Mouse (Mus musculus) heart, embryonic 10.5 days (tissue): ENCODE results near the gene Olfr1395. TPM values are rescaled to one million over a fixed set of nuclear protein-coding genes. Genes with fewer than 3 reads are reported as not detected.
A peak's percentile ranks its signal among the peaks of the same experiment; 100 is the strongest.

ENCODE experiments used
- DNase-seq: peaks from one replicate; pipeline ENCODE4 v3.0.0-alpha.2; 2017; ENCODE audit warnings: low spot score
- H3K27ac ChIP-seq: fragments of 300-500 bp; sonication (generic); 2 replicates; pipeline ENCODE4 v1.5.1; 2016; ENCODE audit warnings: mild to moderate bottlenecking
- H3K27me3 ChIP-seq: fragments of 300-500 bp; sonication (generic); 2 replicates; pipeline ENCODE4 v1.6.1; 2016; ENCODE audit warnings: mild to moderate bottlenecking; ENCODE audit not compliant: poor library complexity, insufficient read depth, severe bottlenecking
- H3K36me3 ChIP-seq: fragments of 300-500 bp; sonication (generic); 2 replicates; pipeline ENCODE4 v1.6.1; 2016; ENCODE audit warnings: mild to moderate bottlenecking, moderate library complexity
- H3K4me1 ChIP-seq: fragments of 300-500 bp; sonication (generic); 2 replicates; pipeline ENCODE4 v1.6.1; 2016; ENCODE audit warnings: mild to moderate bottlenecking
- H3K4me3 ChIP-seq: fragments of 300-500 bp; sonication (generic); 2 replicates; pipeline ENCODE4 v1.5.1; 2016; ENCODE audit warnings: mild to moderate bottlenecking, moderate library complexity
- H3K9me3 ChIP-seq: fragments of 300-500 bp; sonication (generic); 2 replicates; pipeline ENCODE4 v1.6.1; 2016; ENCODE audit warnings: mild to moderate bottlenecking, moderate library complexity
- WGBS: fragments of 180-500 bp; shearing (Covaris S2); methylation state at CpG from one replicate; pipeline ENCODE4 v1.1.7; 2016; 5-methylcytosine and 5-hydroxymethylcytosine counted together
- polyA plus RNA-seq: library from polyadenylated mRNA; unstranded; fragments of >200 nt; fragmentation: Nextera tagmentation; extraction: Ambion mirVana; gene quantifications from 2 replicates; pipeline ENCODE4 v1.2.1, GENCODE M21; 2016

The Olfr1395 gene
- not detected in 2 replicates for polyA plus RNA-seq

DNA sequence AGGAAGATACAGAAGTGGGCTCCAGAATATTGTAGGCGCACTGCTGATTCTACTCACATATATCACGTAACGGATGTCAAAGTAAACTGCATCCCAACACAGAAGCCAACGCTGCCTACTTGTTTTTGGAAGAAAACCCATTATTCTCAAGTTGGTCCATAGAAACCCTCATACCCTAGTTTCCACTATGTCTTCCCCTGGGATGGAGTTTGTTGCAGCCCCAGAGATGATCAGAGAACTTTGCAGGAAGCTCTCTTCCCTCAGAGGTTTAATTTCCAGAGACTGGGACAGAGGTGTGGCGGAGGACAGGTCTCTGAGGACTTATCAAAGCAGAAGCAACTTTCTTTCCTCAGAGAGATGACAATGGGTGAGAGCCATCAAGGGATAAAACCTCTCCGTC lies at the start of gene Olfr1395:
Gene Olfr1395 (plus strand): TSS at position 301 of the 400 bp plus-strand sequence.
- DNase-seq, result no peak
- H3K36me3 ChIP-seq, result no peaks in the 10 kb centered on the region
- H3K27me3 ChIP-seq, result no peaks in the 10 kb centered on the region
- no peak within 1 kb of the TSS for H3K4me3 ChIP-seq
- H3K9me3 ChIP-seq, result no peaks in the 10 kb centered on the region
- no peaks in the 10 kb centered on the region for H3K4me1 ChIP-seq
- WGBS, result 88% methylated on average over 6 of the region's 6 CpGs
- H3K27ac ChIP-seq, result no peak within 1 kb of the TSS

DNA sequence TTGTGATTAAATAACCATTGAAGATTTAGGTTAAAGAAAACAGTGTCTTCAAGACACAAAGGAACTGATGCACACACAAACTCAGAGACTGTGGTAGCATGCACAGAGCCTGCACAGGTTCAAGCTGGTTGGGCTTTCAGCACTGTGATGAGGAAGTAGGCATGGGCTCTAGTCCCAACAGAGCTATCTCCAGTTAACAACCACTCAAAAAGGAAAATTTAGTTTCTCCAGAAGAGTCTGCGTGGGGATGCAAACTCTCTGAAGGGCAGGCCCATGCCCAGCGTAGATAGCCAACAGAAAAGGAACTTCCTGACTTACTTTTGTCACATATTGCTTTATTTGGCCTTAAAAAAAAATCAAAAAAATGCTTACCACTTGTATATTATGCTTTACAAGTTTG lies 49.3 kb upstream of the Olfr1395 start:
- no peaks in the 10 kb centered on the region for H3K9me3 ChIP-seq
- WGBS, result 77% methylated on average over 2 of the region's 2 CpGs

DNA sequence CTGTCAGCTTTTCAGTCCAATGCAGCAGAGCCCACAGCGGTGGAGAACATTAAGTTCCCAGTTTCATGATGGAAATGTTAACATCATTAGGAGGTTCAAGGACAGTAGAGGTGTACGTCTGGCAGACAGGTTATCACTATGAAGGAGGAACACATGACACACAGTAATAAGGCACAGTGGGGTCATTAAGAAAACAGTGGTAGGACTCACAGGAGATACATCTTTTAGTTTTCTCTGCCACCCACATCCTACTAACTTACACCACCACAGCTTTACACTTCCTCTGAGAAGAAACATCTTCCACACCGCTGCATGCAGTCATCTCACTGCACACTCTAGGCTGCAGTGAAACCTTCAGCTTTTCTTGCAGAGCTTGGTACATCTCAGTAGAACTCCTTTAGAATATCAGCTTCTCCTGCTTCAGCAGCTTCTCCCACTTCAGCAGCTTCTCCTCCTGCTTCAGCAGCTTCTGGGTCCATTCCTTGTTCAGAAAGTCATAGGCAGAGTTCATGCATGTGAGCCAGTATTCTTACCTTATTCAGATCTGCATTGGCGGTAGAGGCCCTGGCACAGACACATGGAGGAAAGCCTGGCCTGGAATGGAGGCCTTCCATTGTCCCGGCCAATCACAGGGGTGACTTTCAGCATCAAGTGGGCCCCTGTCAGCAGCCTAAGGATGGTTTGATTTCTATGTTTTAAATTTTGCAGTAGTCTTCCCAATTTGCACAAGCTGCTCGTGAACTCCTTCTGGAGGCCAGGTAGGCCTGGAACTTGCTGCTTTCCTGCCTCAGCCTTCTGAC lies 48.0 kb upstream of the Olfr1395 start:
- Histone ChIP-seq H3K36me3 (no peaks in the 10 kb centered on the region), H3K4me3 (no peak overlapping the region), H3K27me3 (no peaks in the 10 kb centered on the region), H3K4me1 (no peaks in the 10 kb centered on the region), H3K9me3 (no peaks in the 10 kb centered on the region), H3K27ac (no peak overlapping the region)
- 80% methylated on average over 6 of the region's 6 CpGs for WGBS
- no peak for DNase-seq

More for the DNA sequence above, 49.3 kb upstream of the Olfr1395 start:
- Histone ChIP-seq H3K4me3 (no peak overlapping the region), H3K27ac (no peak overlapping the region), H3K4me1 (peaks cover 8% of the 10 kb centered on the region), H3K27me3 (no peaks in the 10 kb centered on the region), H3K36me3 (no peaks in the 10 kb centered on the region)
- DNase-seq, result no peak

DNA sequence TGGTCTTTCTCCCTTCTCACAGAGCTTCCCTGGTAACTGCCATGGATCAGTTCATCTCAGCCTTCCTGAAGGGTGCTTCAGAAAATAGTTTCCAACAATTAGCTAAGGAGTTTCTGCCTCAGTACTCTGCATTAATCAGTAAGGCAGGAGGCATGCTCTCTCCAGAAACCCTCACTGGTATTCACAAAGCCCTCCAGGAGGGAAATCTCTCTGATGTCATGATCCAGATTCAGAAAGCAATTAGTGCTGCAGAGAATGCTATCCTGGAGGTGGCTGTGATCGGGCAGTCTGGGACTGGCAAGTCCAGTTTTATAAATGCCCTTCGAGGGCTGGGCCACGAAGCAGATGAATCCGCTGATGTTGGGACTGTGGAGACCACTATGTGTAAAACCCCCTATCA lies 46.7 kb upstream of the Olfr1395 start:
- Histone ChIP-seq H3K4me3 (no peak overlapping the region), H3K36me3 (no peaks in the 10 kb centered on the region), H3K9me3 (no peaks in the 10 kb centered on the region), H3K27me3 (no peaks in the 10 kb centered on the region), H3K27ac (no peak overlapping the region), H3K4me1 (no peaks in the 10 kb centered on the region)
- WGBS, result 80% methylated on average over 4 of the region's 4 CpGs
- DNase-seq, result peak; percentile 47

DNA sequence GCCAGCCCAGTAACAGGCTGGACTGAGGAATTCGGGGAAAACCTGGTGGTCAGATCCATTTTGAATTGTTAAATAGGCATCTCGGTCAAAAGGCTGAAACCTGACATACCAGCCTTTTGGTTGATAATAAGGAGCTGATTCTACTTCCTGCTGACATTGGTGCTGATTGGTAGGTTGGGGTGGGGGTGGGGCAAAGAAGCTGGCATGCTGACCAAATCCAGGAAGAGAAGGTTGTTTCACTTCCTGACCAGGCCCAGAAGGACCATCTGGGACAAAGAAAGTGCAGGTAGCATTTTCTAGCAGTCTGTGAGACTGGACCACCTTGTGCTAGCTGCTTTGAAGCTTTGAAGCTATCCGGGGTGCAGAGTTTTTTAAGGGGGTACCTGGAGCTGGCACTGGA lies 41.7 kb upstream of the Olfr1395 start:
- no peak overlapping the region for H3K27ac ChIP-seq
- WGBS, result 78% methylated on average over 3 of the region's 3 CpGs
- no peaks in the 10 kb centered on the region for H3K9me3 ChIP-seq
- H3K4me1 ChIP-seq, result 0 out of 2 replicates have a peak, but pooled peaks cover 5% of the 10 kb centered on the region
- no peaks in the 10 kb centered on the region for H3K27me3 ChIP-seq
- no peak overlapping the region for H3K4me3 ChIP-seq
- H3K36me3 ChIP-seq, result no peaks in the 10 kb centered on the region
- DNase-seq, result no peak

DNA sequence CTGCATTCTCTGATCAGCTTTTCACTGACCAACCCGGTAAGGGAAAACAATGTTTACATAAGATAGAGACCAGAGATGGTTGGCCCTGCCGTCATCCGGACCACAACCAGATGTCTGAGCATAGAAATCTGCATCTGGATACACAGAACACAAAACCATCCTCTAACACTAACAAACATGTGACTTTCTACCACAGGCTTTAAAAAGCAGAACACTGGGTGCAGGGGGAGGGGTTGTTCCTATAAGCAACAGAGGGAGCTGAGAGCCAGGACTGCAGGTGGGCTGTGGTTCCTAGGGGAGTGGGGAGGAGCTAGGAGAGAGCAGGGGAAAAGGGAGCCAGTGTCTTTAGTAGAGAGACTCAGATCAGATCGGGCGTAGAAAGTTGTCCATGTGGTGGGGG lies 40.6 kb upstream of the Olfr1395 start:
- DNase-seq, result no peak
- Histone ChIP-seq H3K36me3 (no peaks in the 10 kb centered on the region), H3K27ac (no peak overlapping the region), H3K4me3 (no peak overlapping the region), H3K27me3 (no peaks in the 10 kb centered on the region), H3K4me1 (0 out of 2 replicates have a peak, but pooled peaks cover 5% of the 10 kb centered on the region), H3K9me3 (no peaks in the 10 kb centered on the region)
- 33% methylated on average over 5 of the region's 5 CpGs for WGBS

DNA sequence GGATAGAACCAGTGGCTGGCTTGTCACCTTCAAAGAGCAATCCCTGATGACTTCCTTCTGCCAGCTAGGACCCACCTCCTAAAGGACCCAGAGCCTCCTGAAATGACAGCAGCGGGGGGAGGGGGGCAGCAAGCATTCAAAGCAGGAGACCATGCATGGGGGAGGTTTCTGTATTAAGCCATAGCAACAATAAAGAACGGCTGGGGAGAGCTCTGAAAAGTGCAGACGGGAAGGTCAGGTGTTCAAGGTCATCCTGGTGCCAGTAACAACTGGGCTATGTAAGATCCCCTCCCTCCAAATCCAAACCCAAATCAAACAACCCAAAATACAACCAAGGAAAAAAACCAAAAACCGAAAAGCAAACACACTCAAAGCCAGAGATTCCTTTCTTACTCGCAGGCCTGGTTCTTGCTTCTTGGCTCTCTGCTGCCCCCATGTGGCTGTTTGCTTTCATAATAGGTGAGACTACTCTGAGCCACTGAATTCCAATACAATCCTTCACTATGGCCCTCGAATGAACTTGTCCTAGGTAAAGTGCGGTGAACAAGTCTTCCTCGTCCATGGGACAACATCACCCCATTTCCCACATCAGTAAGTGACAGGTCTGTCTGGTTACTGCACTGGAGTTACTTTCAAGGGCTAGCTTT lies 38.9 kb upstream of the Olfr1395 start:
- H3K9me3 ChIP-seq, result no peaks in the 10 kb centered on the region
- DNase-seq, result peak; percentile 86
- H3K4me1 ChIP-seq, result 0 out of 2 replicates have a peak, but pooled peaks cover 5% of the 10 kb centered on the region
- no peak overlapping the region for H3K4me3 ChIP-seq
- no peaks in the 10 kb centered on the region for H3K36me3 ChIP-seq
- H3K27ac ChIP-seq, result no peak overlapping the region
- no peaks in the 10 kb centered on the region for H3K27me3 ChIP-seq
- WGBS, result 18% methylated on average over 8 of the region's 8 CpGs

DNA sequence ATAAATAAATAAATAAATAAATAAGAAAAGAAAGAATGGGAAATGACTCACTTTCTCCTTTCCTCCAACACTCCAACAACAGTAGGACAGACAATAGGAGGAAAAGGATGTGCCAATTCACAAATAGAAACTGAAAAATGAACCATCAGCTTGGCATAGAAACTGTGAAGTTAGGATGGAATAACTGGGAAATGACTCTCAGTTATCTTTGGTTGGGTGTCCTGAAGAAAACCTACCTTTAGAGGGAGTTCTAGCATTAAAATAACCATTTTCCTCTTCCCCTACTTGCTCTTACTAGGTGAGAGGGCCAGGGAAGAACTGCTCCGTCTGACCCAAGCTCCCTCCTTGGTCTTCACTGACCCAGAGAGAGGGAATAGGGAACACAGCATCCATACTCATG lies 36.3 kb upstream of the Olfr1395 start:
- Histone ChIP-seq H3K4me1 (0 out of 2 replicates have a peak, but pooled peaks cover 5% of the 10 kb centered on the region), H3K27ac (no peak overlapping the region), H3K36me3 (no peaks in the 10 kb centered on the region), H3K9me3 (no peaks in the 10 kb centered on the region), H3K27me3 (no peaks in the 10 kb centered on the region), H3K4me3 (no peak overlapping the region)
- peak; percentile 36 for DNase-seq
- WGBS, result 77% methylated on average over 1 of the region's 1 CpGs

DNA sequence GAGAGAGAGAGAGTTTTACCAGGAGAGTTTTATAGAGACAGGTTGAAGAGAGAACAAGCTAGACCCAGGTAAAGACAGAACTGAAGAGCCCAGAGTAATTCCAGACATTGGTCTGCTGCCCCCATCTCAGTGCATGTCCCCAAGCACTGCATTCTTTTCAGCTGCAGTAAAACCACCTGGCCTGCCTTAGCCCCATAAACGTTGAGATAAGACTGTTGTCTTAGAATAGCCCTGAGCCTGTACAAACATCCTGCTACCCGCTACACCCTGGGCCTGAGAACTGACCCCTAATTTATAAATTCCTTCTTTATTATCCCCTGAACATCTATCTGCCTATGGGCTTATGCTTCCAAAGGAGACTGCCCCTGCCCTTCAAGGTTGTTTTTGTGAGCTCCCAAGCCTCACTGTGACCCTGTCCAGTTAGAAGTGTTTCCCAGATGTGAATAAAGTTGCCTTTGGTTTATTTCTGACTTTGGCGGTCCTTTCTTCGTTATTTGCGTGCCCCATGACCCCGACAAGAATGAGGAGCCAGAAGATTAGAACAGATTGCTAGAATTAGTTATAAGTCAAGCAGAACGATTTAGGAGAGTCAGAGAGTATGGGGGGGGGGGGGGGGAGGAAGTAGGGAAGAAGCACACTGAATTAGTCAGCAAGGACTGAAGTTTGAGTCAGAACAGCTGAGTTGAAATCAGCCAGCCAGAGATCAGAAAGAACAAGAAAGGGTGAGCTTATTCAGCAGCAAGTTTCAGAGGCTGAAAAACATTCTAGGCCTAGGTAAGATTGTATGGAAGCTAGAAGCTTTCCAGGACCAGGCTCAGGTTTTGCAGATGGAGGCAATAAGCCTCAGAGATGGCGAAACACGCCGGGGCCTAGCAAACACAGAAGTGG lies 34.2 kb upstream of the Olfr1395 start:
- WGBS, result 68% methylated on average over 10 of the region's 10 CpGs

DNA sequence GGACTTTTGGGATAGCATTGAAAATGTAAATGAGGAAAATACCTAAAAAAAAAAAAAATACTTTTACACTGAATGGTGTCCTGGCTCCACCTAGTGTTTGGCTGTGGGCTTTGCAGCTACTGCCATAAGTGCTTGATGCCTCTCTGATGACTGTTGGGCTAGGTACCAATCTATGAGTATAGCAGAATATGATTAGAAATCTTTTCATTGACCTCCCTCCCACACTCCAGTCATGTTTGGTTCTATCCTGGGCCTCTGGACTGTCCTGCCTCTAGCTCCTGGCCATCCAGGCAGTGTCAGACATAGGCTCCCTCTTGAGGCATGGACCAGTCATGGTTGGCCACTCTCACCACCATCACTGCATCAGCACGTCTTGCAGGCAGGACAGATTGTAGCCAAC lies 33.2 kb upstream of the Olfr1395 start:
- Histone ChIP-seq H3K9me3 (no peaks in the 10 kb centered on the region), H3K27ac (no peak overlapping the region), H3K27me3 (no peaks in the 10 kb centered on the region), H3K4me1 (no peaks in the 10 kb centered on the region), H3K36me3 (no peaks in the 10 kb centered on the region), H3K4me3 (no peak overlapping the region)
- DNase-seq, result peak; percentile 71
- 30% methylated on average over 1 of the region's 1 CpGs for WGBS

More for the DNA sequence above, 34.2 kb upstream of the Olfr1395 start:
- no peaks in the 10 kb centered on the region for H3K9me3 ChIP-seq
- no peaks in the 10 kb centered on the region for H3K27me3 ChIP-seq
- H3K4me3 ChIP-seq, result no peak overlapping the region
- peak; percentile 63 for DNase-seq
- no peaks in the 10 kb centered on the region for H3K36me3 ChIP-seq
- H3K4me1 ChIP-seq, result no peaks in the 10 kb centered on the region
- no peak overlapping the region for H3K27ac ChIP-seq

DNA sequence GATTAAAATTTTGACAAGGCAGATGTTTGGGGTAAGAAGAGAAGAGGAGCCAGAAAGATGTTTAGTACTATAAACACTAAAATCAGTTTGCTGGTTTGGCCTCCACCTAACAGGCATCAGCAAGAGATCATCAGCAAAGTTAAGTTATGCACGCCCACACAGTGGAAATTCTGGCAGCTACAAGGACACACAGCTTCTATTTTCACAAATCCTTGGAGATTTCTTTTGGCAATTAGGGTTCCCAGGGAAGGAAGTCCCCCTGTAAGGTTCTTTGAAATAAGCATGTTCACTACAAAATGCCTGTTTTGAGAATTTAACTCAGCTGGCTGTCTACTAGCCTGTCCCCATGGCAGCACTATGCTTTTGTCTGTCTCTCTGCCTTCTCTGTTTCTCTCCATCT lies 31.1 kb upstream of the Olfr1395 start:
- H3K4me3 ChIP-seq, result no peak overlapping the region
- 55% methylated on average over 1 of the region's 1 CpGs for WGBS
- H3K27me3 ChIP-seq, result no peaks in the 10 kb centered on the region
- no peaks in the 10 kb centered on the region for H3K9me3 ChIP-seq
- no peaks in the 10 kb centered on the region for H3K36me3 ChIP-seq
- no peak overlapping the region for H3K27ac ChIP-seq
- peak; percentile 39 for DNase-seq
- H3K4me1 ChIP-seq, result no peaks in the 10 kb centered on the region

DNA sequence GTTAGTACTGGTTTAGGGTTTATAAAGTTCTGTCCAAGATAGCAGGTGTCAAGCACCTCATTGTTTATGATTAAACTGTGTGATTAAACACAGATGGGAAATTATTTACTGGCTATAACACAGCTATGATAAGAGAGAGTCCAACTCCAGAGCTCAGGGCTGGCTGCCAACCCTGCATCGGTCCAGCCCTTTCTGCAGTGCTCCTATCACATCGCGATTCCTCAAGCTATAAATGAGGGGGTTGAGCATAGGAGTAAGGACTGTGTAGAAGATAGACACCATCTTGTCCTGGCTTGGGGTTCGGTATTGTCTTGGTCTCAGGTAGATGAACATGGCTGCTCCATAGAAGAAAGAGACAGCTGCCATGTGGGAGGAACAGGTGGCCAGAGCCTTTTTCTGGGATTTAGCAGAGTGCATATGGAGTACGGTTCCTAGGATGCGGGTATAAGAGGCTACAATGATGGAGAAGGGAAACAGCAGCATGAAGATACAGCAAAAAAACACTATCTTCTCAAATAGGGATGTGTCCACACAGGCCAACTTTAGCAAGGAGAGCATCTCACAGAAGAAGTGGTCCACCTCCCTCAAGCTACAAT lies 29.4 kb upstream of the Olfr1395 start:
- peak; percentile 51 for DNase-seq
- Histone ChIP-seq H3K27me3 (no peaks in the 10 kb centered on the region), H3K4me3 (no peak overlapping the region), H3K27ac (no peak overlapping the region), H3K4me1 (no peaks in the 10 kb centered on the region), H3K9me3 (no peaks in the 10 kb centered on the region), H3K36me3 (no peaks in the 10 kb centered on the region)
- 80% methylated on average over 6 of the region's 6 CpGs for WGBS
